Mouse (Mus musculus): ENCODE results near the gene Tmem247. TPM values are rescaled to one million over a fixed set of nuclear protein-coding genes. Genes with fewer than 3 reads are reported as not detected.

The Tmem247 gene
- total and polyA plus RNA-seq, 3 experiments, result not detected

- peak within 1 kb of the TSS; percentile 58 for H3K27ac ChIP-seq (ENCODE audit: insufficient read depth, low read depth)
Measured at GRCm38 (mm10) chr17:86962894-86963585, 45.9 kb downstream of the Tmem247 start, which contains the start of gene Rhoq. Rhoq (plus strand) TSS chr17:86963082.

GRCm38 (mm10) chr17:86963586-86963902 is 46.4 kb downstream of the Tmem247 start:
- peak overlapping the region; percentile 88 to 91 (median 90) for H3K4me3 ChIP-seq (replicated peaks in 1 of 3; ENCODE audit: low read depth in 2 of 3, low read length in 2 of 3, poor library complexity in 1 of 3)
- DNase-seq (ENCODE audit: extremely low read depth), result no peak
- H3K4me2 ChIP-seq (ENCODE audit: insufficient read depth, low read depth, poor library complexity, severe bottlenecking), result peak overlapping the region; percentile 67; the same call in 1 of the 2 replicates
- H3K4me1 ChIP-seq (ENCODE audit: control insufficient read depth in 1 of 2, insufficient read depth in 2 of 2), result peaks cover 33 to 72% of the 10 kb centered on the region in 2 experiments
- no peaks in the 10 kb centered on the region for H3K9me3 ChIP-seq (replicated peaks; ENCODE audit: low read length)
- peaks cover 5 to 29% of the 10 kb centered on the region in 2 experiments for H3K36me3 ChIP-seq (replicated peaks in 1 of 2; ENCODE audit: control insufficient read depth in 1 of 2, insufficient read depth in 1 of 2, low read length in 1 of 2)
- TF ChIP-seq NELFE (IDR thresholded peaks at IDR 0.05; ENCODE audit: low read depth, low read length), result no peak
- no peaks in the 10 kb centered on the region for H3K27me3 ChIP-seq (replicated peaks)
- in situ Hi-C loops (cut with MboI; ENCODE audit: low pct_ligation_motif_present, low pct_unique_long_range_greater_than_20kb, low sequenced_read_pairs) (no loop called here), dilution Hi-C loops (cut with MboI; ENCODE audit: extremely low pct_ligation_motif_present, extremely low pct_unique_long_range_greater_than_20kb, low sequenced_read_pairs) (no loop called here)
- peak overlapping the region; percentile 53 for H3K27ac ChIP-seq (ENCODE audit: insufficient read depth, low read depth)
- peak overlapping the region; percentile 98 for H3K9ac ChIP-seq (ENCODE audit: insufficient read depth, low read depth)
- peaks cover 17% of the 10 kb centered on the region for H3K79me2 ChIP-seq (replicated peaks; ENCODE audit: control insufficient read depth, extremely low read depth, insufficient read depth, poor library complexity, severe bottlenecking)

More at GRCm38 (mm10) chr17:86962894-86963585, 45.9 kb downstream of the Tmem247 start, which contains the start of gene Rhoq:
- H3K27me3 ChIP-seq (replicated peaks), result no peaks in the 10 kb centered on the region
- H3K4me1 ChIP-seq (ENCODE audit: control insufficient read depth in 1 of 2, insufficient read depth in 2 of 2), result peaks cover 30 to 72% of the 10 kb centered on the region in 2 experiments
- peak within 1 kb of the TSS; percentile 88 to 91 (median 90) for H3K4me3 ChIP-seq (replicated peaks in 1 of 3; ENCODE audit: low read depth in 2 of 3, low read length in 2 of 3, poor library complexity in 1 of 3)
- no peaks in the 10 kb centered on the region for H3K9me3 ChIP-seq (replicated peaks; ENCODE audit: low read length)
- H3K4me2 ChIP-seq (ENCODE audit: insufficient read depth, low read depth, poor library complexity, severe bottlenecking), result peak within 1 kb of the TSS; percentile 80
- TF ChIP-seq EP300 (IDR thresholded peaks at IDR 0.05; ENCODE audit: low read length) (no peak), RCOR1 (conservative IDR thresholded peaks at IDR 0.05; ENCODE audit: low read depth, low read length) (no peak), ETS1 (conservative IDR thresholded peaks at IDR 0.05; ENCODE audit: low read depth, low read length) (no peak; the same call in 1 of the 2 replicates), TBP (conservative IDR thresholded peaks at IDR 0.05; ENCODE audit: low read depth, low read length) (no peak), SIN3A (IDR thresholded peaks at IDR 0.05; ENCODE audit: low read length) (no peak), ZNF384 (IDR thresholded peaks at IDR 0.05; ENCODE audit: low read depth, low read length) (no peak), KAT2A (IDR thresholded peaks at IDR 0.05; ENCODE audit: insufficient replicate concordance, low read length) (0 out of 2 replicates have a peak, but pooled peaks have one; percentile 14), HCFC1 (IDR thresholded peaks at IDR 0.05; ENCODE audit: low read depth, low read length) (no peak), NRF1 (IDR thresholded peaks at IDR 0.05; ENCODE audit: low read depth, low read length) (peak; percentile 5; the same call in 1 of the 2 replicates), UBTF (IDR thresholded peaks at IDR 0.05; ENCODE audit: low read depth, low read length) (0 out of 2 replicates have a peak, but pooled peaks have one; percentile 29), CTCF (conservative IDR thresholded peaks at IDR 0.05 in 1 of 2, IDR thresholded peaks at IDR 0.05 in 1 of 2; ENCODE audit: low read depth in 2 of 2, low read length in 2 of 2) (no peak), ELF1 (IDR thresholded peaks at IDR 0.05; ENCODE audit: low read depth, low read length) (peak; percentile 82), JUN (IDR thresholded peaks at IDR 0.05; ENCODE audit: insufficient read depth, low read depth, low read length) (no peak), RAD21 (IDR thresholded peaks at IDR 0.05; ENCODE audit: low read depth, low read length) (no peak), ZKSCAN1 (IDR thresholded peaks at IDR 0.05; ENCODE audit: borderline replicate concordance, low read depth, low read length) (no peak), CHD2 (IDR thresholded peaks at IDR 0.05; ENCODE audit: low read length) (peak; percentile 70; the same call in 1 of the 2 replicates), MYC (IDR thresholded peaks at IDR 0.05; ENCODE audit: low read depth, low read length) (no peak), CHD1 (IDR thresholded peaks at IDR 0.05; ENCODE audit: low read depth, low read length) (no peak), SMC3 (IDR thresholded peaks at IDR 0.05; ENCODE audit: low read depth, low read length) (no peak), IRF4 (IDR thresholded peaks at IDR 0.05; ENCODE audit: low read depth, low read length) (peak; percentile 24; the same call in 1 of the 2 replicates), MEF2A (IDR thresholded peaks at IDR 0.05; ENCODE audit: borderline replicate concordance, low read depth, low read length) (peak; percentile 34; the same call in 1 of the 2 replicates), POLR2A (IDR thresholded peaks at IDR 0.05; ENCODE audit: low read depth, low read length) (peak; percentile 57; the same call in 1 of the 2 replicates), PAX5 (IDR thresholded peaks at IDR 0.05; ENCODE audit: low read length) (no peak), MAFK (IDR thresholded peaks at IDR 0.05; ENCODE audit: insufficient replicate concordance, low read length) (no peak), USF2 (conservative IDR thresholded peaks at IDR 0.05; ENCODE audit: low read depth, low read length) (no peak), MXI1 (IDR thresholded peaks at IDR 0.05; ENCODE audit: low read depth, low read length) (no peak; the same call in 1 of the 2 replicates), NELFE (IDR thresholded peaks at IDR 0.05; ENCODE audit: low read depth, low read length) (0 out of 2 replicates have a peak, but pooled peaks have one; percentile 37), JUND (conservative IDR thresholded peaks at IDR 0.05; ENCODE audit: low read depth, low read length) (no peak), MAZ (IDR thresholded peaks at IDR 0.05; ENCODE audit: low read depth, low read length) (peak; percentile 90; the same call in 1 of the 2 replicates), MAX (IDR thresholded peaks at IDR 0.05; ENCODE audit: low read length) (no peak), POLR2AphosphoS2 (IDR thresholded peaks at IDR 0.05; ENCODE audit: low read depth, low read length) (no peak), BHLHE40 (IDR thresholded peaks at IDR 0.05; ENCODE audit: low read depth, low read length) (no peak), E2F4 (IDR thresholded peaks at IDR 0.05; ENCODE audit: insufficient replicate concordance, low read depth, low read length) (no peak), TCF12 (IDR thresholded peaks at IDR 0.05; ENCODE audit: low read depth, low read length) (peak; percentile 58)
- H3K79me2 ChIP-seq (replicated peaks; ENCODE audit: control insufficient read depth, extremely low read depth, insufficient read depth, poor library complexity, severe bottlenecking), result peaks cover 17% of the 10 kb centered on the region
- dilution Hi-C loops (cut with MboI; ENCODE audit: extremely low pct_ligation_motif_present, extremely low pct_unique_long_range_greater_than_20kb, low sequenced_read_pairs) (no loop called here), in situ Hi-C loops (cut with MboI; ENCODE audit: low pct_ligation_motif_present, low pct_unique_long_range_greater_than_20kb, low sequenced_read_pairs) (no loop called here)
- peaks cover 5 to 26% of the 10 kb centered on the region in 2 experiments for H3K36me3 ChIP-seq (replicated peaks in 1 of 2; ENCODE audit: control insufficient read depth in 1 of 2, insufficient read depth in 1 of 2, low read length in 1 of 2)
- H3K9ac ChIP-seq (ENCODE audit: insufficient read depth, low read depth), result peak within 1 kb of the TSS; percentile 98
- peak; percentile 78 for DNase-seq (ENCODE audit: extremely low read depth)

Measured in CH12.LX (cell line).